Mouse (Mus musculus): Measurements from ENCODE around the gene Tecpr2. TPM values are rescaled to one million over a fixed set of nuclear protein-coding genes. Genes with fewer than 3 reads are reported as not detected.

The Tecpr2 gene
- total and polyA plus RNA-seq, 3 experiments = 2.8 to 7.5 (median 3.1) TPM

DNA sequence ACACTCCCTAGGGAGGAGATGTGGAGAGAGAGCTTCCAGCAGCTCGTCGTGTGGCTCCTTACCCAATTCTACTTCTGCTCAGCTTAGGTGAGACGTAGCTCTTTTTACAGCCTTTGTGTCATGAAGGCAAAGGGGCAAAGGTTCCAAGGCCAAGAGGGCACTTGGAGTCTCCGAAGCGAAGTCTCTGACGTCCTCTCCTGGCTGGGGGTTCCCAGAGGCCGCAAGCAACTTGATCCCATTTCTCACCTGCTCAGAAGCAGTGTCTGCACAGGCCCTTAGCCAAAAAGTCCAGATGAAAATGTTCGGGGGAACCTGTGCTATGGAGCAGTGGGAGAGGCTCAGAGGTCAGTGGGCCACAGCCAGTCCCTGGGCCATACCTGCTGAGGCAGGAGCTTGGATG is 94.0 kb downstream of the Tecpr2 start:
- no peaks in the 10 kb centered on the region for H3K79me2 ChIP-seq (replicated peaks; ENCODE audit: control insufficient read depth, extremely low read depth, insufficient read depth, poor library complexity, severe bottlenecking)
- no peaks in the 10 kb centered on the region for H3K9me3 ChIP-seq (replicated peaks; ENCODE audit: low read length)
- in situ Hi-C loops (cut with MboI; ENCODE audit: low pct_ligation_motif_present, low pct_unique_long_range_greater_than_20kb, low sequenced_read_pairs) (no loop called here), dilution Hi-C loops (cut with MboI; ENCODE audit: extremely low pct_ligation_motif_present, extremely low pct_unique_long_range_greater_than_20kb, low sequenced_read_pairs) (no loop called here)
- no peak overlapping the region for H3K4me2 ChIP-seq (ENCODE audit: insufficient read depth, low read depth, poor library complexity, severe bottlenecking)
- H3K27ac ChIP-seq (ENCODE audit: insufficient read depth, low read depth) = no peak overlapping the region
- no peak for DNase-seq (ENCODE audit: extremely low read depth)
- TF ChIP-seq HCFC1 (IDR thresholded peaks at IDR 0.05; ENCODE audit: low read depth, low read length) (no peak), CTCF (conservative IDR thresholded peaks at IDR 0.05 in 1 of 2, IDR thresholded peaks at IDR 0.05 in 1 of 2; ENCODE audit: low read depth in 2 of 2, low read length in 2 of 2) (no peak), KAT2A (IDR thresholded peaks at IDR 0.05; ENCODE audit: insufficient replicate concordance, low read length) (no peak), MAFK (IDR thresholded peaks at IDR 0.05; ENCODE audit: insufficient replicate concordance, low read length) (no peak), CHD2 (IDR thresholded peaks at IDR 0.05; ENCODE audit: low read length) (no peak), UBTF (IDR thresholded peaks at IDR 0.05; ENCODE audit: low read depth, low read length) (no peak), ETS1 (conservative IDR thresholded peaks at IDR 0.05; ENCODE audit: low read depth, low read length) (no peak), USF1 (IDR thresholded peaks at IDR 0.05; ENCODE audit: low read depth, low read length) (no peak), NELFE (IDR thresholded peaks at IDR 0.05; ENCODE audit: low read depth, low read length) (no peak), POLR2AphosphoS2 (IDR thresholded peaks at IDR 0.05; ENCODE audit: low read depth, low read length) (no peak), MAZ (IDR thresholded peaks at IDR 0.05; ENCODE audit: low read depth, low read length) (no peak), RCOR1 (conservative IDR thresholded peaks at IDR 0.05; ENCODE audit: low read depth, low read length) (no peak)
- no peaks in the 10 kb centered on the region for H3K36me3 ChIP-seq (replicated peaks in 1 of 2; ENCODE audit: control insufficient read depth in 1 of 2, insufficient read depth in 1 of 2, low read length in 1 of 2)
- no peak overlapping the region for H3K9ac ChIP-seq (ENCODE audit: insufficient read depth, low read depth)
- no peak overlapping the region for H3K4me3 ChIP-seq (replicated peaks in 1 of 3; ENCODE audit: low read depth in 2 of 3, low read length in 2 of 3, poor library complexity in 1 of 3)
- peaks cover 30 to 43% of the 10 kb centered on the region in 2 experiments for H3K4me1 ChIP-seq (ENCODE audit: control insufficient read depth in 1 of 2, insufficient read depth in 2 of 2)
- peaks cover 18% of the 10 kb centered on the region for H3K27me3 ChIP-seq (replicated peaks)

DNA sequence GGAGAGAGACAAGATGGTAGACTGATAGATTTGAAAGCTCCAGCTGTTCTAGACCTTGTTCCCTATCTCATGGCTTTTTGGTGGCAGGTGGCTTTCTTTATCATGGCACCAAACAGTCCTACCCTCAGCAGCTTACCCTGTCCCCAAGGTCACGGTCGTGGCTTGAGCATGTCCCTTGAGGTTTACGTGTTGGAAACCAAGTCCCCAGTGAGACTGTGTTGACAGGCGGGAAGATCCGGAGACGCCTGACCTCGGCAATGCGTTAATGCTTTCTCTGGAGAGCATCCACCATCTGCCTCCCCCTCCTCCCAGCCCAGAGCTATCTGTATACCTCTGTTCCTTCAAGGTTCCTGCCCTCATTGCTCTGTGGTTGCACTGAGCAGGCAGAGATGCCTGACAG is 94.7 kb downstream of the Tecpr2 start:
- in situ Hi-C loops (cut with MboI; ENCODE audit: low pct_ligation_motif_present, low pct_unique_long_range_greater_than_20kb, low sequenced_read_pairs) (no loop called here), dilution Hi-C loops (cut with MboI; ENCODE audit: extremely low pct_ligation_motif_present, extremely low pct_unique_long_range_greater_than_20kb, low sequenced_read_pairs) (no loop called here)
- H3K9ac ChIP-seq (ENCODE audit: insufficient read depth, low read depth) = no peak overlapping the region
- H3K27ac ChIP-seq (ENCODE audit: insufficient read depth, low read depth) = no peak overlapping the region
- H3K79me2 ChIP-seq (replicated peaks; ENCODE audit: control insufficient read depth, extremely low read depth, insufficient read depth, poor library complexity, severe bottlenecking) = no peaks in the 10 kb centered on the region
- no peaks in the 10 kb centered on the region for H3K36me3 ChIP-seq (replicated peaks in 1 of 2; ENCODE audit: control insufficient read depth in 1 of 2, insufficient read depth in 1 of 2, low read length in 1 of 2)
- peaks cover 16% of the 10 kb centered on the region for H3K27me3 ChIP-seq (replicated peaks)
- TF ChIP-seq PAX5 (IDR thresholded peaks at IDR 0.05; ENCODE audit: low read length) (no peak), MAFK (IDR thresholded peaks at IDR 0.05; ENCODE audit: insufficient replicate concordance, low read length) (no peak), IRF4 (IDR thresholded peaks at IDR 0.05; ENCODE audit: low read depth, low read length) (no peak), POLR2A (IDR thresholded peaks at IDR 0.05; ENCODE audit: low read depth, low read length) (no peak), BHLHE40 (IDR thresholded peaks at IDR 0.05; ENCODE audit: low read depth, low read length) (peak; percentile 69), CHD2 (IDR thresholded peaks at IDR 0.05; ENCODE audit: low read length) (no peak), HCFC1 (IDR thresholded peaks at IDR 0.05; ENCODE audit: low read depth, low read length) (no peak), JUND (conservative IDR thresholded peaks at IDR 0.05; ENCODE audit: low read depth, low read length) (no peak)
- peak overlapping the region in 1 of 3 experiments; percentile 10 for H3K4me3 ChIP-seq (replicated peaks in 1 of 3; ENCODE audit: low read depth in 2 of 3, low read length in 2 of 3, poor library complexity in 1 of 3)
- H3K9me3 ChIP-seq (replicated peaks; ENCODE audit: low read length) = no peaks in the 10 kb centered on the region
- peaks cover 26 to 39% of the 10 kb centered on the region in 2 experiments for H3K4me1 ChIP-seq (ENCODE audit: control insufficient read depth in 1 of 2, insufficient read depth in 2 of 2)
- no peak overlapping the region for H3K4me2 ChIP-seq (ENCODE audit: insufficient read depth, low read depth, poor library complexity, severe bottlenecking)
- peak; percentile 49 for DNase-seq (ENCODE audit: extremely low read depth)

All from CH12.LX (cell line).